Mouse (Mus musculus) liver, adult 2 months (tissue): Measurements from ENCODE around the gene Suox.

Experiments
- CTCF ChIP-seq: fragments of 200-500 bp; IDR thresholded peaks from 2 replicates; pipeline ENCODE4 v1.5.1; 2011; ENCODE audit warnings: low read depth, low read length, control low read depth
- POLR2A ChIP-seq: fragments of 200-500 bp; IDR thresholded peaks from 2 replicates; pipeline ENCODE4 v1.6.1; 2011; ENCODE audit warnings: low read length, control low read depth; ENCODE audit not compliant: insufficient read depth; ENCODE audit errors: extremely low read depth

DNA sequence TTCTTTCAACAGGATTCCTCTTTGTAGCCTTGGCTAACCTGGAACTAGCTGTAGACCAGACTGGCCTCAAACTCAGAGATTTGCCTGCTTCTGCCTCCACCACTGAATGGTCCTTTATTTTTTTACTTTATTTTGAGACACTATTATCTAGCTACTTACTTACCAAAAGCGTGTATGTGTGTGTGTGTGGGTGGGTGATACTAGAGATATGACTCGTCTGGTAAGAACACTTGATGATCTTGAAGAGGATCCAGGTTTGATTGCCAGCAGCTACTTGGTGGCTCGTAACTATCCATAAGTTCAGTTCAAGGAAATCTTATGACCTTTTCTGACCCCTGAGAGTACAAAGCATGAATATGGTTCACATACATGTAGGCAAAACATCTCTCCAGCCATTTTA is 8.6 kb downstream of the Suox start:
- TF ChIP-seq CTCF (no peak), POLR2A (no peak)
